Mouse (Mus musculus) CH12.LX (cell line): ENCODE measurements around the gene Adprhl2. TPM values are rescaled to one million over a fixed set of nuclear protein-coding genes. Genes with fewer than 3 reads are reported as not detected.

ENCODE experiments used
- DNase-seq: peaks from one replicate; pipeline ENCODE4 v3.0.0-alpha.2; 2013; ENCODE audit errors: extremely low read depth
- H3K27ac ChIP-seq: 2 replicates; pipeline ENCODE4 v1.5.1; 2012; ENCODE audit warnings: low read depth, mild to moderate bottlenecking, control low read depth, moderate library complexity; ENCODE audit not compliant: insufficient read depth
- H3K27me3 ChIP-seq: replicated peaks from 2 replicates; pipeline ENCODE3; 2012; ENCODE audit warnings: inconsistent platforms
- H3K36me3 ChIP-seq, 2 experiments: replicated peaks in 1 of 2; 2 replicates each; pipeline versions ENCODE3 to v1.6.1; 2012; ENCODE audit warnings: inconsistent platforms in 1 of 2, low read length in 1 of 2, mild to moderate bottlenecking in 1 of 2, mixed read lengths in 1 of 2, moderate library complexity in 1 of 2; ENCODE audit not compliant: control insufficient read depth in 1 of 2, insufficient read depth in 1 of 2
- H3K4me1 ChIP-seq, 2 experiments: 2 replicates each; pipeline ENCODE4 v1.6.1; 2012; ENCODE audit warnings: inconsistent platforms in 1 of 2, moderate library complexity in 1 of 2; ENCODE audit not compliant: insufficient read depth in 2 of 2, control insufficient read depth in 1 of 2
- H3K4me2 ChIP-seq: 2 replicates; pipeline ENCODE4 v1.6.1; 2012; ENCODE audit warnings: low read depth, mild to moderate bottlenecking, control low read depth; ENCODE audit not compliant: poor library complexity, insufficient read depth, severe bottlenecking
- H3K4me3 ChIP-seq, 3 experiments: fragments of 150-350 bp in 1 of 3; sonication (generic) in 1 of 3; replicated peaks in 1 of 3; 2 replicates each; pipeline versions ENCODE3 to v1.5.1; 2011 to 2012; ENCODE audit warnings: low read depth in 2 of 3, low read length in 2 of 3, mild to moderate bottlenecking in 2 of 3, moderate library complexity in 2 of 3, control low read depth in 1 of 3, improper control_type of control experiment in 1 of 3, inconsistent platforms in 1 of 3, mixed read lengths in 1 of 3; ENCODE audit not compliant: poor library complexity in 1 of 3
- H3K79me2 ChIP-seq: replicated peaks from 2 replicates; pipeline ENCODE4 v1.6.1; 2012; ENCODE audit warnings: mild to moderate bottlenecking, moderate library complexity; ENCODE audit not compliant: control insufficient read depth, poor library complexity, insufficient read depth, severe bottlenecking; ENCODE audit errors: extremely low read depth
- H3K9ac ChIP-seq: 2 replicates; pipeline ENCODE4 v1.6.1; 2012; ENCODE audit warnings: low read depth, mild to moderate bottlenecking, control low read depth, moderate library complexity; ENCODE audit not compliant: insufficient read depth
- H3K9me3 ChIP-seq: replicated peaks from 2 replicates; pipeline ENCODE3; 2012; ENCODE audit warnings: low read length, inconsistent platforms, mixed read lengths
- CHD2 ChIP-seq: IDR thresholded peaks from 2 replicates; pipeline ENCODE4 v1.6.1; 2011; ENCODE audit warnings: low read length, improper control_type of control experiment
- CTCF ChIP-seq, 2 experiments: IDR thresholded peaks in 1 of 2; conservative IDR thresholded peaks in 1 of 2; 2 replicates each; pipeline ENCODE4 v1.5.1; 2011 to 2012; ENCODE audit warnings: low read depth in 2 of 2, low read length in 2 of 2, improper control_type of control experiment in 1 of 2, inconsistent platforms in 1 of 2, mild to moderate bottlenecking in 1 of 2, moderate library complexity in 1 of 2
- E2F4 ChIP-seq: IDR thresholded peaks from 2 replicates; pipeline ENCODE4 v1.6.1; 2011; ENCODE audit warnings: low read depth, low read length, improper control_type of control experiment; ENCODE audit not compliant: insufficient replicate concordance
- ELF1 ChIP-seq: IDR thresholded peaks from 2 replicates; pipeline ENCODE4 v1.6.1; 2014; ENCODE audit warnings: low read depth, mild to moderate bottlenecking, inconsistent platforms, low read length, improper control_type of control experiment
- ETS1 ChIP-seq: conservative IDR thresholded peaks from 2 replicates; pipeline ENCODE4 v1.6.1; 2012; ENCODE audit warnings: low read depth, mild to moderate bottlenecking, inconsistent platforms, low read length, improper control_type of control experiment, moderate library complexity
- IRF4 ChIP-seq: IDR thresholded peaks from 2 replicates; pipeline ENCODE4 v1.6.1; 2014; ENCODE audit warnings: low read depth, mild to moderate bottlenecking, inconsistent platforms, low read length, improper control_type of control experiment
- JUN ChIP-seq: IDR thresholded peaks from 2 replicates; pipeline ENCODE4 v1.6.1; 2011; ENCODE audit warnings: low read depth, mild to moderate bottlenecking, low read length, improper control_type of control experiment, moderate library complexity; ENCODE audit not compliant: insufficient read depth
- KAT2A ChIP-seq: IDR thresholded peaks from 2 replicates; pipeline ENCODE4 v1.6.1; 2012; ENCODE audit warnings: low read length, improper control_type of control experiment, inconsistent platforms; ENCODE audit not compliant: insufficient replicate concordance
- MAFK ChIP-seq: IDR thresholded peaks from 2 replicates; pipeline ENCODE4 v1.6.1; 2011; ENCODE audit warnings: low read length, improper control_type of control experiment; ENCODE audit not compliant: insufficient replicate concordance
- MAX ChIP-seq: IDR thresholded peaks from 2 replicates; pipeline ENCODE4 v1.6.1; 2011; ENCODE audit warnings: low read length, improper control_type of control experiment
- MYC ChIP-seq: IDR thresholded peaks from 2 replicates; pipeline ENCODE4 v1.6.1; 2011; ENCODE audit warnings: low read depth, mild to moderate bottlenecking, improper control_type of control experiment, low read length
- PAX5 ChIP-seq: IDR thresholded peaks from 2 replicates; pipeline ENCODE4 v1.6.1; 2012; ENCODE audit warnings: low read length, inconsistent platforms, mixed read lengths
- POLR2AphosphoS2 ChIP-seq: IDR thresholded peaks from 2 replicates; pipeline ENCODE4 v1.6.1; 2011; ENCODE audit warnings: low read depth, low read length, improper control_type of control experiment
- RCOR1 ChIP-seq: conservative IDR thresholded peaks from 2 replicates; pipeline ENCODE4 v1.6.1; 2012; ENCODE audit warnings: low read depth, mild to moderate bottlenecking, inconsistent platforms, low read length, improper control_type of control experiment
- TBP ChIP-seq: conservative IDR thresholded peaks from 2 replicates; pipeline ENCODE4 v1.6.1; 2011; ENCODE audit warnings: low read depth, low read length, improper control_type of control experiment
- TCF12 ChIP-seq: IDR thresholded peaks from 2 replicates; pipeline ENCODE4 v1.6.1; 2014; ENCODE audit warnings: low read depth, mild to moderate bottlenecking, inconsistent platforms, low read length, improper control_type of control experiment
- UBTF ChIP-seq: IDR thresholded peaks from 2 replicates; pipeline ENCODE4 v1.6.1; 2012; ENCODE audit warnings: low read depth, mild to moderate bottlenecking, inconsistent platforms, low read length, improper control_type of control experiment, moderate library complexity
- USF1 ChIP-seq: IDR thresholded peaks from 2 replicates; pipeline ENCODE4 v1.6.1; 2014; ENCODE audit warnings: low read depth, mild to moderate bottlenecking, inconsistent platforms, low read length, improper control_type of control experiment
- ZKSCAN1 ChIP-seq: IDR thresholded peaks from 2 replicates; pipeline ENCODE4 v1.6.1; 2012; ENCODE audit warnings: low read depth, inconsistent platforms, low read length, improper control_type of control experiment, borderline replicate concordance
- ZMIZ1 ChIP-seq: IDR thresholded peaks from 2 replicates; pipeline ENCODE4 v1.6.1; 2012; ENCODE audit warnings: low read depth, mild to moderate bottlenecking, inconsistent platforms, low read length, improper control_type of control experiment
- dilution Hi-C: fragments of 300-500 bp; cut with MboI; formaldehyde crosslinking; loops from 2 replicates; pipeline ENCODE4 v1.14.3; 2020; ENCODE audit warnings: low sequenced_read_pairs; ENCODE audit not compliant: extremely low pct_unique_long_range_greater_than_20kb, extremely low pct_ligation_motif_present
- in situ Hi-C: fragments of 300-500 bp; cut with MboI; formaldehyde crosslinking; loops from 3 replicates; pipeline ENCODE4 v1.14.3; 2019; ENCODE audit warnings: low sequenced_read_pairs, low pct_ligation_motif_present, low pct_unique_long_range_greater_than_20kb, mixed read lengths
- polyA plus RNA-seq: library from polyadenylated mRNA; unstranded; fragments of >175 nt; gene quantifications from 2 replicates; pipeline ENCODE4 v1.2.1, GENCODE M21; 2012; ENCODE audit warnings: low read depth; ENCODE audit not compliant: insufficient read length
- total RNA-seq, 2 experiments: library from RNA; depleted of rRNA; stranded (reverse); fragments of 300-350 nt in 1 of 2; fragments of >200 nt in 1 of 2; gene quantifications; 2 replicates each; pipeline ENCODE4 v1.2.3; 2012 to 2014

Gene Adprhl2
- total and polyA plus RNA-seq, 3 experiments: 52.0 to 68.5 (median 59.7) TPM

DNA sequence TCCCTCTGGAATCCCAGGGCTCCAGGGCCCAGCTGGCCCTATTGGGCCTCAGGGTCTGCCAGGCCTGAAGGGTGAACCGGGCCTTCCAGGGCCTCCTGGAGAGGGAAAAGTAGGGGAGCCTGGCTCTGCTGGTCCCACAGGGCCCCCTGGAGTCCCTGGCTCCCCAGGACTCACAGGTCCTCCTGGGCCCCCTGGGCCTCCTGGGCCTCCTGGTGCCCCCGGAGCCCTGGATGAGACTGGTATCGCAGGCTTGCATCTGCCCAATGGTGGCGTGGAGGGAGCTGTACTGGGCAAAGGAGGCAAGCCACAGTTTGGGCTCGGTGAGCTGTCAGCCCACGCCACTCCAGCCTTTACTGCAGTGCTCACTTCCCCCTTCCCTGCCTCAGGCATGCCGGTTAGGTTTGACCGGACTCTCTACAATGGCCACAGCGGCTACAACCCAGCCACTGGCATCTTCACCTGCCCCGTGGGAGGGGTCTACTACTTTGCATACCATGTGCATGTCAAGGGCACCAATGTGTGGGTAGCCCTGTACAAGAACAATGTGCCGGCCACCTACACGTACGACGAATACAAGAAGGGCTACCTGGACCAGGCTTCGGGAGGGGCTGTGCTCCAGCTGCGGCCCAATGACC is 9.8 kb downstream of the Adprhl2 start:
- in situ Hi-C loops (no loop called here), dilution Hi-C loops (no loop called here)
- TF ChIP-seq ZKSCAN1 (no peak), PAX5 (no peak), MAFK (no peak), KAT2A (no peak), USF1 (no peak), ELF1 (no peak), POLR2AphosphoS2 (no peak), ETS1 (no peak), ZMIZ1 (no peak), RCOR1 (no peak), UBTF (no peak), TCF12 (no peak), IRF4 (no peak), TBP (no peak), MAX (no peak), MYC (no peak), JUN (no peak), CHD2 (no peak), E2F4 (no peak)
- H3K79me2 ChIP-seq: no peaks in the 10 kb centered on the region
- H3K9me3 ChIP-seq: no peaks in the 10 kb centered on the region
- no peak overlapping the region for H3K4me2 ChIP-seq
- peaks cover 19 to 35% of the 10 kb centered on the region in 2 experiments for H3K36me3 ChIP-seq
- no peak overlapping the region for H3K9ac ChIP-seq
- no peak overlapping the region for H3K4me3 ChIP-seq
- peaks cover 0 to 4% of the 10 kb centered on the region in 2 experiments; a peak in 3 of 4 replicates for H3K4me1 ChIP-seq
- H3K27me3 ChIP-seq: no peaks in the 10 kb centered on the region
- DNase-seq: no peak
- no peak overlapping the region for H3K27ac ChIP-seq

DNA sequence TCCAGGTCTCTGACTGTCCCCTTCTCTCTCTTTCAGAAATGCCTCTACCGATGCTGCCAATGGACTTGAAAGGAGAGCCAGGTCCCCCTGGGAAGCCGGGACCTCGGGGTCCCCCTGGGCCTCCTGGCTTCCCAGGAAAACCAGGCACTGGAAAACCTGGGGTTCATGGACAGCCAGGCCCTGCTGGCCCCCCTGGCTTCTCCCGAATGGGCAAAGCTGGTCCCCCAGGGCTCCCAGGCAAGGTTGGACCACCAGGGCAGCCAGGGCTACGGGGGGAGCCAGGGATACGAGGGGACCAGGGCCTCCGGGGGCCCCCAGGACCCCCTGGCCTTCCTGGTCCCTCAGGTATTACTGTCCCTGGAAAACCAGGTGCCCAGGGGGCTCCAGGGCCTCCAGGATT is 11.2 kb downstream of the Adprhl2 start:
- no peaks in the 10 kb centered on the region for H3K27me3 ChIP-seq
- in situ Hi-C loops: no loop called here
- dilution Hi-C loops: no loop called here
- peaks cover 8% of the 10 kb centered on the region for H3K9me3 ChIP-seq
- peaks cover 0 to 4% of the 10 kb centered on the region in 2 experiments; a peak in 3 of 4 replicates for H3K4me1 ChIP-seq
- TF ChIP-seq JUN: no peak
- TF ChIP-seq ELF1: no peak
- TF ChIP-seq TCF12: no peak
- no peak for TF ChIP-seq E2F4
- no peak for TF ChIP-seq CTCF (conservative IDR thresholded peaks at IDR 0.05 in 1 of 2, IDR thresholded peaks at IDR 0.05 in 1 of 2; ENCODE audit: low read depth in 2 of 2, low read length in 2 of 2)
- no peak overlapping the region for H3K4me2 ChIP-seq
- no peak overlapping the region for H3K9ac ChIP-seq
- no peaks in the 10 kb centered on the region for H3K79me2 ChIP-seq
- no peak overlapping the region for H3K4me3 ChIP-seq
- H3K36me3 ChIP-seq: peaks cover 6 to 22% of the 10 kb centered on the region in 2 experiments
- H3K27ac ChIP-seq: no peak overlapping the region
- no peak for DNase-seq
